Mouse (Mus musculus): ENCODE data around the gene Trir. TPM values are rescaled to one million over a fixed set of nuclear protein-coding genes. Genes with fewer than 3 reads are reported as not detected.

Gene Trir
- 147 and 170 TPM in 2 replicates for polyA plus RNA-seq (2015; fragmentation: Nextera tagmentation; extraction: Ambion mirVana)

DNA sequence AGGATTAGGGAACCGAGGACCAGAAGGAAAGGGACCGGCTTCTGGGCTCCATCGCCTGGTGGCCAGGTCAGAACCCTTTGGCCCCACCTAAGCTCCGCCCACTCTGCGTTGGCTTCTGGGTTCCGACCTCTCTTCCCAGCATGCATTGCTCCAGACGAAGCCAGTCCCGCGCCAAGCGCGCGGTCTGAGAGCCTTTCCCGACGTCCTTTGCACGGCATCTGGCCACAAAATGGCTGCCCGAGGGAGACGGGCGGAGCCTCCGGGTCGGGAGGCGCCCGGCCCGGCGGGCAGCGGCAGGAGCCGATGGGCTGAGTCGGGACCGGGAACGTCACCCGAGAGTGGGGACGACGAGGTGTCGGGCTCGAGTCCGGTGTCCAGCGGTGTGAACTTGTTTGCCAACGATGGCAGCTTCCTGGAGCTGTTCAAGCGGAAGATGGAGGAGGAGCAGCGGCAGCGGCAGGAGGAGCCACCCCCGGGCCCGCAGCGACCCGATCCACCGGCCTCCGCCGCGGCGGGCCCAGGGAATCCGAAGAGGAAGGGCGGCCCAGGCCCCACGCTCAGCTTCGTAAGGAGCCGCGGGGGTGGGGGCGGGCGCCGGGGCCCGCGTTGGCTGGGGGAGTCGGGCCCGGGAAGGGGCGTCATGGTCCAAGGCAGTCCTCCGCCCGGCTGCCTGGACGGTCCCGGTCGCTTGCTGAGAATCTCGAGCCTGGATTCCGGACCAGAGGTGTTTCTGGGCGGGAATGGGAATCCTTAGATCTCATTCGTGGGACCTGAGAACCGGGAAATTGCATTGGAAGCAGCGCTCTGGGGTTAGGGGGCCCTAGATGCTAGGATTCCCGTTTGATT lies at the start of gene Trir:
TSS of gene Trir (plus strand) at position 154 of the 846 bp plus-strand sequence.
- peaks cover 46% of the 10 kb centered on the region for H3K36me3 ChIP-seq
- under 1% methylated on average over 75 of the region's 75 CpGs for WGBS
- H3K4me2 ChIP-seq = peak within 1 kb of the TSS; percentile 96
- peaks cover 43% of the 10 kb centered on the region for H3K4me1 ChIP-seq (replicated peaks)
- H3K9ac ChIP-seq = peak within 1 kb of the TSS; percentile 99
- peak within 1 kb of the TSS; percentile 86 for H3K4me3 ChIP-seq
- H3K9me3 ChIP-seq = no peaks in the 10 kb centered on the region
- H3K27me3 ChIP-seq = no peaks in the 10 kb centered on the region
- H3K27ac ChIP-seq (replicated peaks) = peak within 1 kb of the TSS; percentile 93
- ATAC-seq (ENCODE audit: low read depth) = peak; percentile 69

DNA sequence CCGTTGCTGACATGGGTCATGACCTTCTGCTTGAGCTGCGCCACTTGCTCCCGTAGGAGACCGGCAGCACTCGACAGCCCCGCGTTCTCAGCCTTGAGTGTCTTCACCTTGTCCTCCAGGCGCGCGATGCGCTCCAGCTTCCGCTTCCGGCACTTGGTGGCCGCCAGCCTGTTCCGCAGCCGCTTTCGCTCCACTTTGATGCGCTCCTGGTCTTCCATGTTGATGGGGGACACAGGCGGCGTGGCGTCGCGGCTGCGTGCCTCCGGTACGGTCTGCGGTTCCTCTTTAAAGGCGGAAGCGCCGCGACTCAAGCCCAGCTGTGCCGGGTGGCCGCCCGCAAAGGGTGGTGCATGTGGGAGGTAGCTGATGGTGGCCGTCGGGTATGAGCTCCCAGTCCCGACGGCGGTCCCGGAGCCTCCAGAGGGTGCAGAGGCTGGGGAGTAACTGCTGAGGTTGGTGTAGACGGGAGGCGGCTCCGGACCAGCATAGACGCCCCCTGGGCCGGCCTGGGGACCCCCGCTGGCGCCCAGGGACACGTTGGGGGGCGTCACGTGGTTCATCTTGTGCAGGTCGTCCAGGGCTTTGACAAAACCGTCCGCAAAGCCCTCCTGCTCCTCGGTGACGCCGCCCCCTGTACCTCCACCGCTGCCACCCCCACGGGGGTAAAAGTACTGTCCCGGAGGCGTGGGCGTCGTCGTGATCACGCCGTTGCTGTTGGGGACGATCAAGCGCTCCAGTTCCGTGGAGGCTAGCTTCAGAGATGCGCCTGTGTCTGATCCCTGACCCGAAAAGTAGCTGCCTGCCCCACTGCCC lies 49.0 kb upstream of the Trir start:
- peaks cover 80% of the 10 kb centered on the region for H3K4me1 ChIP-seq (replicated peaks)
- H3K4me3 ChIP-seq = peak overlapping the region; percentile 53
- H3K9me3 ChIP-seq = no peaks in the 10 kb centered on the region
- H3K4me2 ChIP-seq = peak overlapping the region; percentile 98
- no peak for ATAC-seq (ENCODE audit: low read depth)
- H3K27ac ChIP-seq (replicated peaks) = 0 out of 2 replicates have a peak overlapping the region, but pooled peaks have one; percentile 46
- WGBS = 1% methylated on average over 69 of the region's 70 CpGs
- peaks cover 41% of the 10 kb centered on the region for H3K27me3 ChIP-seq
- H3K9ac ChIP-seq = peak overlapping the region; percentile 75
- H3K36me3 ChIP-seq = peaks cover 25% of the 10 kb centered on the region

DNA sequence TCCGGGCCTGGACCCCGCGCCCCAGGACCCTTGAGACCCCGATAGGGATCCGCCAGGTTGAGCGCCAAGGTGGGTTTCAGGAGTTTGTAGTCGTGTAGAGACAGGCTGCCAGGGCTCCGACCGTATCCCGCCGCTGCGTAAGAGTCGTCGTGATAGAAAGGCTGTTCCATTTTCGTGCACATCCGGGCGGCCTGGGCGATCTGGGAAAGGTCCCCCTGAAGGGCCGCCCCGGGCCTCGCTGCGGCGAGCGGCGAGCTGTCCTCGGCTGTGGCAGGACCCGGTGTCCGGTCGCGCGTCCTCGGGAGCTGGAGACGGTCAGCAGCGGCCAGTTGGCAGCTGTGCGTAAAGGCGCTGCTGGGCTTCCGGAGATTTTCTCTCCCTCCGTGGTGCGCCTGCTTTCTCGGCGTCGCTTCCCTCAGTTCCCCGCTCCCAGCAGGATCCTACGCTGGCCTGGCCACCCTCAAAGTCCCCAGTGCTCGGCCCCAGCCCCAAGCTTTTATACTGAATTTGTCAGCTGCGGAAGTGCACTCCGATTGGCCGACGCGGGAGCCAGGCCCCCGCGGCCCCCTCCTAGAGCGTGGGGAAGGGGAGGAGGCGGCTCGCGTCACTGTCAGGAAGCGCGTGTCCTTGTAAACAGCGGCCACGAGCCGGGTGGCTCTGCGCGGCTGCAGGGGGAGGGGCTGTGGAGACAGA lies 48.2 kb upstream of the Trir start, which contains the start of gene Junb:
TSS of gene Junb (minus strand) at position 471 of the 693 bp plus-strand sequence.
- H3K4me1 ChIP-seq (replicated peaks) = peaks cover 79% of the 10 kb centered on the region
- no peaks in the 10 kb centered on the region for H3K9me3 ChIP-seq
- H3K36me3 ChIP-seq = peaks cover 18% of the 10 kb centered on the region
- peak within 1 kb of the TSS; percentile 75 for H3K9ac ChIP-seq
- peaks cover 43% of the 10 kb centered on the region for H3K27me3 ChIP-seq
- H3K4me2 ChIP-seq = peak within 1 kb of the TSS; percentile 98
- H3K4me3 ChIP-seq = peak within 1 kb of the TSS; percentile 53
- ATAC-seq (ENCODE audit: low read depth) = peak; percentile 34
- peak within 1 kb of the TSS; percentile 46 for H3K27ac ChIP-seq (replicated peaks)
- under 1% methylated on average over 63 of the region's 63 CpGs for WGBS

DNA sequence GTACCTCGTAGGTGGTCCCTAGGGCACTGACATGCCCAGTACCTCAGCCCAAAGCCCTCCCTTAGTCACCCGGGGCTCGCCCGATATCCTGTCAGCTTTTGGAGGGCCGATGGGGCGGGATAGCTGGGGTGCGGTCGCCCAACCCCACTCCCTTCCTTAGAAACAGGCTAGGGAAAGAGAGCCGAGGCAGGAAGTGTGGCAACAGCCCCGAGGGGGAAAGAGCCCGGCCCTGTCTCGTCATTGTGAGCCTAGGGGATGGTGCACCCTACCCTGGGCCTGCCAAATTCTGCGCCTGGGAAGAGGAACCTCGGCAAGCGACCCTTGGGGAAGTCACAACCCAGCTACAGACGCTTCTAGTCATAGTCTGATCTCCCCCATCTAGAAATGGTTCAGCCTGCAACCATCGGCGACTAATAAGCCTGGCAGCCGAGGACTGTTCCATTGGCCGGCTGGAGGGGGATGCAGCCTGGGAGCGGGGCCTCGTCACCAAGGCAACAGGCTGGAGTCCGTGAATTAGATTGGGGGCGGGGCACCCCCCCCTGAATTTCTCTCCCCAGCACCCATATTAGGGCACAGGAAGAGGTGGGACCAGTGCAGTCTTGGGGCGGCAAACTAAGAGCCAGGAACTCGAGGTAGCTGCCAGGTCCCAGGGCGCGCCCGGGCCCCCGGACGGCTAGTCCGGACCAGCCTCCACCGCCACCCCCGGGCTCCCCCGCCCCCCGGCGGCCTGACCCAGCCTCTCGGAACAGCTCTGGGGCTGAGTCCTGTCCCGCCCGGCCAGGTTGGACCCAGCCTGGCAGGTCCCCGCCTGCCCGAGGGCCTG lies 46.8 kb upstream of the Trir start:
- peak; percentile 17; the same call in 1 of the 2 replicates for ATAC-seq (ENCODE audit: low read depth)
- H3K4me2 ChIP-seq = peak overlapping the region; percentile 98
- peak overlapping the region; percentile 33 for H3K4me3 ChIP-seq
- H3K4me1 ChIP-seq (replicated peaks) = peaks cover 81% of the 10 kb centered on the region
- WGBS = 2% methylated on average over 42 of the region's 42 CpGs
- no peaks in the 10 kb centered on the region for H3K9me3 ChIP-seq
- peaks cover 5% of the 10 kb centered on the region for H3K36me3 ChIP-seq
- peak overlapping the region; percentile 33; the same call in 1 of the 2 replicates for H3K27ac ChIP-seq (replicated peaks)
- H3K27me3 ChIP-seq = peaks cover 57% of the 10 kb centered on the region
- peak overlapping the region; percentile 58 for H3K9ac ChIP-seq

DNA sequence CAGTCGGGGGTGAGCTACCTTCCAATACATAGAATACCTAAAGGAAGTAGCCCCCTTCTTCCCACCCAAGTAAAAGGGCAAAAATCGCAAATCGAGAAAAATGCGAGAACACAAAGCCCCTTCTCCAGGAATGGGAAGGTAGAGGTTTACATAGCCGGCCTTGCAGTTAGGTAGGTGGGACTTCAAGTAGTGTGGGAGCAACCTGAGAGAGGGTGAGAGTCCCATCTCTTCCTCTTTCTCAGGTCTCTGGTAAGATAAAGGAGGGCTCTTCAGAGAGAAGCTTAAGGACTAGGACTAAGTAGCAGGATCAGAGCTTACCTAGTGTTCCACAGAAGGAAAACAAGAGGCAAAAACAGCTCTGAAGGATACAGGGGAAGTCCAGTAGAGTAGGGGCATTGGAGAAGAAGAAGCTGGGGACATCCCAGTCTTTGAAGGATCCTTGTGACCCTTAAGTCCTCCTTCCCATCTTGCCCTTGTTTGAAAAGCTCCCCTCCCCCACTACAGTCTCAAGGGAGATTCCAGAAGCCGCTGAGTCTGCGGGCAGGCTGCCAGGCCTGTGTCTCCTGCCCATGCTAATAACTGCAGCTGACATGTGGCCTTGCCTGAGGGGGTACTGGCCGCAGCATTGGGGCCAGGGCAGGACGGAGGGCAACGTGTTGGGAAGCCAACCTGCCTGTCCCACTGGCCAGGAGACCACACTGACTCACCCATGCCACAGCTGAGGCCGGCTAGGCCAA lies 45.8 kb upstream of the Trir start:
- Histone ChIP-seq H3K36me3 (no peaks in the 10 kb centered on the region), H3K9me3 (no peaks in the 10 kb centered on the region), H3K27me3 (peaks cover 58% of the 10 kb centered on the region), H3K27ac (replicated peaks) (peak overlapping the region; percentile 71), H3K4me3 (no peak overlapping the region; the same call in 1 of the 2 replicates), H3K9ac (no peak overlapping the region), H3K4me2 (peak overlapping the region; percentile 98), H3K4me1 (replicated peaks) (peaks cover 81% of the 10 kb centered on the region)
- WGBS = 33% methylated on average over 11 of the region's 11 CpGs
- ATAC-seq (ENCODE audit: low read depth) = no peak

DNA sequence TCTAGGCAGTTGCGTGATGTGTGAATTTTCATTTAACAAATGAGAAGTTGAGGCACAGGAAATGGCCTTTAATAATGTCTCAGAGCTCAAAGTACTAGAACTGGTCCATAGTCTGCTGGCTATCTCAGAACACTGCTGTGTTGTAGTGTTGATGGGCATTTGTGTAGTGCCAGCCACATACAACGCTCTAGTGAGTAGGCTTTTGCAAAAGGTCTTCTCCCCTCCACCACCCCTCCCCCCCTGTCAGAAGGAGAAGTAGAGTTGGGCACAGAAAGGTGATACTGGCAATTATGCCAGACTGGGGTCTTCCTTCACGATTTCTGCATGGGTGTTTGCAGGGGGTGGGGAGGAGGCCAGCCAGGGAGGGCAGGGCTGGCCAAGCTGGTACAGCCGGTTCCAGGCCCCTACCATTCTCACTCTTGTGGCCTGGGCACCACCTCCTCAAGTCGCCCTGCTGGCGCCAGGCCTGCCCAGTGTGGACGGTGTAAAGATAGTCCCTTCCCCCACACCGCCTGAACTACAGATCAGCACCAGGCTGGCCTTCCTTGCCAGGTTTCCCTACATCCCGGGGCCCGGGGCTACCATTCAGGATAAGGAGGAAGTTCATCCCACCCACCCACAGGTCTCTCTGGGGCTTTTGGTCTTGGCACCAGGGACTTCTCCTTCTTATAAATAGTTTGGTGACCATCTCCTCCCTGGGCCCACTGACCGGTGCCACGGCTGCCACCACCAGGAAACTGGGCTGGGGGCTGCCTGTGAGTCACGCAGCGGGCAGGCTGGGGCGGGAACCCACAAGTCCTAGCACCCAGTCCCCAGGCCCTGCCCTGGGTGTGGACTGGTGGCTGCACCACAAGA lies 44.8 kb upstream of the Trir start:
- Histone ChIP-seq H3K4me1 (replicated peaks) (peaks cover 80% of the 10 kb centered on the region), H3K9ac (no peak overlapping the region; the same call in 1 of the 2 replicates), H3K4me3 (no peak overlapping the region), H3K27ac (replicated peaks) (peak overlapping the region; percentile 71; the same call in 1 of the 2 replicates), H3K9me3 (no peaks in the 10 kb centered on the region), H3K36me3 (no peaks in the 10 kb centered on the region), H3K27me3 (peaks cover 64% of the 10 kb centered on the region), H3K4me2 (no peak overlapping the region)
- WGBS = 80% methylated on average over 15 of the region's 15 CpGs
- no peak for ATAC-seq (ENCODE audit: low read depth)

DNA sequence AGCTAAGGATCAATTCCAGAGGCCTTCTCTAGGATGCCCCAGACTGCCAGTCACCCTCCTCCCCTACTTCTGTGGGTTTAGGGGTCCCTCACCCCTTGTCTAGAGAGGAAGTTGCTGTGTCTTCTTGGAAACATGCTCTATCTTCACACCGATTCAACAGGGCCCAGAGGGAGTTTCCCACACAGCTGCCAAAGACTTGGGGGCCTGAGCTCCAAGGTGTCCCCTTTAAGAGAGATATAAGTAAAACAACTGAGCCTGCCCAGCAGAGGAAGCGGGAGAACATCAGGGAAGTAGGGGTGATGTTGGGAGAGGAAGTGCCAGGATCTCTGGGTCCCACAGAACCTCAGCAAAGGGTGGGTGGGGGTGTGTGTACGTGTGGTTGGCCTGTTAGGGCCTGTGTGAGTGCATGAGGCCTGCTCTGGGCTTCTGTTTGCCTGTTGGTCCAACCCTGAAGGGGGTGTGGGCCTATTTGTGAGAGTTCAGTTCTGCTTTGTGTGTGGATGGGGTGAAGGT lies 44.1 kb upstream of the Trir start:
- Histone ChIP-seq H3K27me3 (peaks cover 64% of the 10 kb centered on the region), H3K36me3 (no peaks in the 10 kb centered on the region), H3K9ac (no peak overlapping the region), H3K4me3 (no peak overlapping the region), H3K4me1 (replicated peaks) (peaks cover 73% of the 10 kb centered on the region), H3K9me3 (no peaks in the 10 kb centered on the region), H3K4me2 (no peak overlapping the region), H3K27ac (replicated peaks) (no peak overlapping the region)
- 74% methylated on average over 3 of the region's 3 CpGs for WGBS
- ATAC-seq (ENCODE audit: low read depth) = no peak

DNA sequence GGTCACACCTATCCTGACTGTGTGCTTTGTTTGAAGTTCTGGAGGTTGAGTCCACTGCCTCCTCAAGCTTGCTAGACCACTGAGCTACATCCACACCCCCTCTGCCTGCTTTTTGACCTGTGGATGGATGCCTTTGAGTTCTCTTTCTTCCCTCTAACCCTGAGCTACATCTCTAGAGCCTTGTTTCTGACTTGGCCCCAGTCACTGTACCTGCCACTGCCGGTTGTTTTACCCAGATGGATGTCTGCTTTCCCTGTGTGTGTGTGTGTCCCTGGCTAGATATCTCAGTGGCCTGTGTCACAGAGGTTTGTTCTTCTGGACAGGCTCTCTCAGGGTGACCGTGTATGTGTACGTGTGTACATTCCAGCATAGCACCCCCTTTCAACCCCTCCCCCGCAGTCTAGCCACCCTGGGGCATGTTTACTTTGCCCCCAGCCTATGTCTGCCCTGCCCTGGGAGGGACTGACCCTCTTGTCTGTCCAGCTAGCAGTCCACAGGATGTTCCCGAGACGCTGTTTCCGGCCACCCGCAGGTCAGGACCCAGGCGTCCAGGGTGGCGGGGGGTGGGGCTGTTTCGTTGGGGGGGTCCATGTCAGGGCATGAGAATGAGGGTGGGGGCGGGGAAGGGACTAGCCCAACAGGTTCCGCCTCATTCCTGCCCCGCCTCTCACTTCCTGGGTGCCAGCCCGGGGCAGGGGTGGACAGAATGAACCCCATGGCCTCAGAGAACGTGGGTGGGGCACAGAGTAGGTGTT lies 42.2 kb upstream of the Trir start:
- Histone ChIP-seq H3K4me2 (peak overlapping the region; percentile 99), H3K9me3 (no peaks in the 10 kb centered on the region), H3K36me3 (no peaks in the 10 kb centered on the region), H3K27ac (replicated peaks) (peak overlapping the region; percentile 67; the same call in 1 of the 2 replicates), H3K4me3 (no peak overlapping the region; the same call in 1 of the 2 replicates), H3K4me1 (replicated peaks) (peaks cover 60% of the 10 kb centered on the region), H3K27me3 (peaks cover 61% of the 10 kb centered on the region), H3K9ac (0 out of 2 replicates have a peak overlapping the region, but pooled peaks have one; percentile 73)
- no peak for ATAC-seq (ENCODE audit: low read depth)
- WGBS = 14% methylated on average over 15 of the region's 16 CpGs

DNA sequence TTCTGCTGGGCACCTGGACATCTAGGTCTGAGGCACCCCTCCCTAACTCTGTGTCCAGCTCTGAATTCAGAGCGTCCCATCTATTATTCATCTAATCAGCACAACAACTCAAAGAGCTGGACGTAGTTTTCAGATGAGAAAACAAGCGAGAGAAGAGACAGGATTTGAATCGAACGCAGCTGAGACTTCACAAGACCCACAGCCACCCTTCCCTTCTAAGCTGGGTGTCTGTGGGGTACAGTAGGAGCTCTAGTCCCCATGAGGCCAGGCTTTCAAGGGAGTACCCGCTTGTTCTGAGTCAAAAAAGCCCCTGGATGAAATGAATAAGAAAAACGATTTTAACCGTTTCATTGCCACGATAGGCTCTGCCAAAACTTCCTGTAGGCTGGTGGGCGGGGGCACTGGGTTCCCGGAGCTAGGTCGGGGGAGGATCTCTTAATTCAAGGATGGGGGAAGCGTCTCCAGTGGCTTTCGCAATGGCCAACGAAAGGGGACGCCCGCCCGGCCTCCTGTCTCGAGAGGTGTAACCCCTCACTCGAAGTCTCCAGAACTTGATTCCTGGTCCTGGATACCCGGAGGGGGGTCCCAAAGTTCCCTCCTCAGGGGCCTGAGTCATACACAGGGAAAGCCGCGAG lies 41.5 kb upstream of the Trir start:
- Histone ChIP-seq H3K27me3 (peaks cover 57% of the 10 kb centered on the region), H3K27ac (replicated peaks) (peak overlapping the region; percentile 67), H3K9me3 (no peaks in the 10 kb centered on the region), H3K36me3 (no peaks in the 10 kb centered on the region), H3K4me1 (replicated peaks) (peaks cover 59% of the 10 kb centered on the region), H3K4me2 (peak overlapping the region; percentile 99), H3K4me3 (peak overlapping the region; percentile 48), H3K9ac (peak overlapping the region; percentile 73)
- WGBS = under 1% methylated on average over 23 of the region's 23 CpGs
- ATAC-seq (ENCODE audit: low read depth) = no peak

Measured in neural tube, embryonic 13.5 days (tissue).